Mouse (Mus musculus) testis, postnatal 10 days (tissue): ENCODE measurements at regions not wholly inside any gene's neighbourhood (a gene's known extent, or its start where the extent isn't known, plus 50 kb on each side); places are given as distances from the start of the nearest gene placed in this dataset.

ENCODE experiments used
- DNase-seq: peaks from one replicate; pipeline ENCODE4 v3.0.0; 2021; ENCODE audit warnings: low spot score

DNA sequence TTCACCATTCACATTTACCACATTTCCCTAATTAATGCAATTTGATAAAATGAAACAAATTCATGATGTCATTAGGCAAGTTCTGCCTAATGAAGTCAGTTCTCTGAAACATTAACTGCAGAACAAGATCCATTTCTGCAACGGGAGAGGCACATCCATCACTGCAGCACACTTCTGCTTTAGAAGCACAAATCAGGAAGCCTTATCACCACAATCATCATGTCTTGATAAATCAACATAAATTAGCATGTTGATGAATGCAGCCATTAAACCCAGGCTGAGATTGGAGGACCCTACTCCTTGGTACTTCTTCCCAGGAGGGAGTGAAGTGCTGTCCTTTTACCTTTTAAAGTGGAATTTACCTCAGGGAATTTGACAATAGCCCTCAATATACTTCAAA is 1195.4 kb downstream of the Defb40 start:
- no peak for DNase-seq

DNA sequence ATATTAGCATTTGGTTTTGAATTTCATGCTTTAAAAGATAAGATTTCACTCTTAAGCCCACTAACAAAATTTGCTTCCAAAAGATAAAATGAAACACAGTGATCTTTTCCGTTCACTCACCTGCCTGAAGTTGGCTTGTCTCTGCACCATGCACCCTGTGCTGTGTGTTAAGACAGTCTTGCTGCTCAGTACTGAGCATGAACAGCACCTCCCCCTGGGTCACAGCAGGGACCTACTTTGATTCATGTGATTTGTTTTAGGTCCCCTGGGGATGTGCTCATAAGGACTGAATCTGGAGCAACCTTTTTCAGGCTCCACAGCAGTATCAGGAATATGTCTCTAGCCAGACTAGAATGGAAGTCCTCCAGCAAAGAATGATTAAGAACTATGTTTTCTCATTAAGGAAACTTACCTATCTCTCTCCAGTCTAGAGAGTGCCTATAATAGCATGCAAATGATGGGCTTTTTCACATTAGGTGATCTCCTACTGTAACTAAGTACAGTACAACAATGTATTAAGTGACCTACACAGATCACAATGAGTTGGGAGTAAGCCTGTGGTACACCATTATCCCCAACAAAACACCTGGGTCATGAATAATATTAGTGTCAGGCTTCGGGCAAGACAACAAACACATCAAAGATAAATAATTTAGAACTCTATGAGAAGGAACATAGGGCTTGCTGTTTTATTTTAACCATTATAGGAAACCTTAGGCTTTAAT is 1196.3 kb downstream of the Defb40 start:
- DNase-seq: no peak

DNA sequence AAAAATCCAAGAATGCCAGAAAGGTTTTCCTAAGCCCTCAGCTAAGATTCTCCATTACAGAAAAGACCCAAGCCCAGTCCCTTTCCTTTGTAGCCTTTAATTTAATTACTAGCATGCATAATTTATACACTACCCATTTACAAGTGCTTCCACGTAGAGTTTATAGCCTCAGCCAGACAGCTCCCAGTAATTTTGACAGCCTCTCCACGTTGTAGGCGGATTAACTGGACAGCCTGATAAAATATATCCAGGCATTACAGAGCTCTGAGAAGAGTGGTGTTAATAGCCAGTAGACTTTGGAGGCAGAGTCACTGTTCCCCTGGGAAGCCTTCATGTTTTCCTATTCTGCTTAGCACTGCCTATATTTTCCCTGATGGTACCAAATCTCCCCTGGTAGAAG is 1202.6 kb downstream of the Defb40 start:
- DNase-seq: no peak

DNA sequence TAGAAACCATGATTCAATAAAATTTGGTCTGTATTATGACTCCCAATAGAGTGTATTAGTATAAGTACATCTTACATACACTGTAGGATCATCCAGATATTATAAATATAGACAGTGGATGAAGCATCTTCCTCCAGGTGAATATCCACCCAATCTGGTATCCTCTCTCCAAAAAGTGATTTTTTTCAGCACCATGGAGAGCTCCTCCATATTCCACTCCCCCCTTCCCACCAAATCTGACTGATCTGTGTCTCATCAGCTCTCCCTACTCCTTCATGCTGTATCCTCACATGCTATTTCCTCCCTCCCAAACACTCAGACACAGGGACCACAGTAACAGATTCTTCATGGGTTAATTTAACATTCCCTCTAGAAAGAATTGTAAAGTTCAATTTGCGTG is 1204.7 kb downstream of the Defb40 start:
- no peak for DNase-seq

DNA sequence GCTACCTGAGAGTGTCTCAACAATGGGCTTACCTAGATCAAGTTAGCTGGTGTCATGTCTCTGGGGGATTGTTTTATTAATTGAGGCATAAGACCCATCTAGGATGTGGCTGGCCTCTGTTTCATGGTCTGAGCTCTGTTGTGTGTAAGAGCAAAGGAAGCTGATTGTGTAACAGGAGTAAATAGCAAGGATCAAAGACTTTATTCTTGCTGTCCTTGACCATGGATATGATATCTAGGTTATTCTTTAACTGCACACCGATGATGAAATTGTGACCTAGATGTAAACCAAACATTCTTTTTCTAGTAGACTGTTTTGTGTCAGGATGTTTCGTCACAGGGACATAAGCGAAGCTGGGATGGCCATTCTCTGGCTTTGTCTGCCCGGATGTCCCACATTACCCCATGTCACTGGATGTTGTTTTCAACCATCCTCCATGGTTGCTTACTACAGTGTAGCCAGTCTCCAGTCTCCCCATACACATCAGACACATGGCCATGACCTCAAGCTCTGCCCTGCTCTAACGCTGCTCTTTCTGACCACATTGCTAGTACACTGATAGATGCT is 1210.5 kb downstream of the Defb40 start:
- DNase-seq: no peak

DNA sequence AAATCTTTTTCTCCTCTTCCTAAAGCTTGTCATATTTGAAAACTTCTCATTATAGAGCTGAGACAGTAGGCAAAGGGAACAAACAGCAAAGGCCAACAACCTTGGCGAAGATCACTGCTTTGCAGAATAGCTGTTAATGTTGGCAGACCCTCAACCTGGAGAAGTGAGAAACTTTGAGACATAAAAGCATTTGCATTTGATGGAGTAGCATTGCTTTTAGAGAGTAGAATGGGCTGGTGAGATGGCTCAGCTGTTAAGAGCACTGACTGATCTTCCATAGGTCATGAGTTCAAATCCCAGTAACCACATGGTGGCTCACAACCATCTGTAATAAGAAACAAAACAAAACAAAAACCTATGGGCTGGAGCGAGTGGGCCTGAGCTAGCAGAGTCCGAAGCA is 1253.4 kb downstream of the Defb40 start:
- no peak for DNase-seq

DNA sequence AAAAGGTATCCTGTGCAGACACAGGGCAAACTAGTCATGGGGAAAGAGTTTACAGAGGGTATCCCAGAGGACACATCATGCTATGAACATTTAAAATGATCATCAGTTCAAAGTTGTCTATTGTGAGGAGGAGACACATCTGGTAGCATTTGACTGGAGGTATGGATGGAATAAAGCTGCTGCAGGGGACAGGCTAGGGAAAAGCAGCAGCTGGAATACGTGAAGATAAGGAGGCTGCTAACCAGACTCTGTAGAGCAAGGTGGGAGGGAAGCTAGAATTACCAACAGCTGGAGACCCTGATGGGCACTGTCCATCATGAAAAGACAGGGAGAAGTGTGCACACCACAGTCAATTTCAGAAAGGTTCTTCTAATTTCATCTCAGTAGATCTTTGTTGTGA is 1268.9 kb downstream of the Defb40 start:
- DNase-seq: no peak

DNA sequence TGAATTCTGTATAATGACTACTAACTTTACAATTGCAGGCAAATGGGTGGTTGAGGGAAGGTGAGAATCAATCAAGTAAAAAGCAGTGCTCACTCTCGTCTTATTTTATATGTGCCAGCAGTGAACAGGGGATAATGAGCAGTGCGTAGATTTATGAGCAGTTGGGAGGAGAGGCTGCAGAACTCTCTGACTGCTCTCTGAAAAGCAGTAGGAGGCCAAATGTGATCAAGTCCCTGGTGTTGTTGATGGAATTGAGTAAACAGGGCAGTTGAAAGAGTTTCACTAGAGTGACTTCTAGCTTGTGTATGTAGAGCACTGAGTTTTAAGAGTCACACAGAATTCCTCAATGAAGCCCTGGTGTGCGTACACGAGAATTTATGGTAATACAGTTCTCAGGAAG is 1269.6 kb downstream of the Defb40 start:
- DNase-seq: no peak

DNA sequence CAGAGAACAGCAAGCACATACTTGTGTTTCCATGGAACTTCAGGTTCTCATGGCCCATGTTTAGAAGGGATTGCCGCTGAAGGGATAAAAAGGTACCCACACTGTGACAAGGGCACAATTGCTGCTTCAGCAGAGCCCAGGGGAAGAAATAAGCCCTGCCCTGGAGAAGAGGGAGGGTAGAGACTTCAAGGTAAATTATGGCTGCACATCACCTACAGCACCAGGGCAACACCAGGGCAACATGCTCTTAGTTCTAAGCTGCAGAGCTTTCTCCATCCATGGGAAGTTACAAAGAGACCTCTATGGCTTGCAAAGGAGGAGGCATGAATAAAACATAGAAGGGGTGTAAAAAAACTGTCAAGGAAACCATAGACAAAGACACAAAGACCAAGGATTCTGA is 1273.8 kb downstream of the Defb40 start:
- no peak for DNase-seq

DNA sequence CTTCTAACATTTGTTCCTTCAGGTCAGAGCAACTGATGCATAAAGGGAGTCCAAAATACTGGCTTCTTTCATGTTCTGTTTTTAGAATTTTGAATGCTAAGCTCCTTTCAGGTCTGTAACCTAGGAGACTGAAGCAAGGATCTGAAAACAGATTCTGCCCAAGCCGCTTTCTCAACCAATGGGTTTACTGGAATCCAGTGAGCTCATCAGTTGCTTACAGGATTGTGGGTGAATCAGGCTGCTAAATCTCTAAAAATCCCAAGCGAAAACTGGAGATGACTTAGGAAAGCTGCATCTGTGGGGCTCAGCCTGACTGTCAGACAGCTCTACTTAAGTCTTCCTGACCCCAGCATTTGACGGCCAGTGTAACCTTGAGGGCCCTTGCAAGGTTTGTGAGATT is 1277.7 kb downstream of the Defb40 start:
- DNase-seq: no peak

DNA sequence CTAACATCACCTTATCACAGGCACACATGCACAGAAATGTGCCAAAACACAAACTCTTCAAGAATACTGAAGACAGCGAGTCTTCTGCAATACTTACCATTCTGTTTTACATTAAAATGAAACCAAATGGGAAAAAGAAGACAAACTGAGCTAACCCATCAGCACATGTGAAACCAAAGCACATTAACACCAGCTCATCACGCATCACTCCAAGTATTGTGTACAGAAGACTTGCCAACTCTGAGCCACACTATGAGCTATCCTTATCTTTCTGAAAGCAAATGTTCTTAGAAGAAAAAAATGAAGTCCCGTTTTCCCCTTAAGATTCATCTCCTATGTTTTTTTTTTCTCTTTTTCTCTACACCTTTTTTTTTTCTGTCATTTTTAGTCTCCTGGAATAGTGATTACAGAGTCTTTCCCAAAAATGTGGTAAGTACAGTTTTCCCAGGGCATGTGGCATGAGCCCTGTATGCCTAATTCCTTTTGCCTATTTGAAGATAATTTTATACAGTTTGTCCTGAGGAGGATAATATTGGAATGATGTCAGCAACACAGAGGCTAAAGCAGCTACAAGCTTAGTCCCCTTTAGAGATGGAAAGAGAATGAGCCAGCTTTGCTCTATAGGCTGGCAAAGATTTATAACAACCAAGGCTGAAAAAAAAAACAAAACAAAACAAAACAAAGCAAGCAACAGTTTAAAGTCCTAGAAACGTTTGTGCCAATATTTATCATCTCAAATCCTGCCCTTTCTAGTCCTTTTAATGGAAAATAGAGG is 1287.8 kb downstream of the Defb40 start:
- DNase-seq: no peak

DNA sequence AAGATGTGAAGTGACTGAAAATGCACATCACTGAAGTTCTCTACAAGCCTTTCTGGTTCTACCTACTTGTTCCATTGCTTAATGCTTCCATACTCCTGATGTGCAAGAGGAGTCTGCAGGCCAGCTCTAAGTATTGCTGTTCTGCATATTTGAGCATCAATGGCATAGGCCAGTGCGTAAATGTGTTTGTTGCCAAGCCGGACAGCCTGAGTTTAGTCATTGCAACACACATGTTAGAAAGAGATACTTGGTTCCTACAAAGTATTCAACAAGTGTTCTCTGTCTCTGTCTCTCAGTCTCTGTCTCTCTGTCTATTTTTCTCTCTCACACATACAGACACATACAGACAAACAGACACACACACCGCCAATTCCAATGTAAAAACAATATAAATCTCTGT is 1288.4 kb downstream of the Defb40 start:
- no peak for DNase-seq

DNA sequence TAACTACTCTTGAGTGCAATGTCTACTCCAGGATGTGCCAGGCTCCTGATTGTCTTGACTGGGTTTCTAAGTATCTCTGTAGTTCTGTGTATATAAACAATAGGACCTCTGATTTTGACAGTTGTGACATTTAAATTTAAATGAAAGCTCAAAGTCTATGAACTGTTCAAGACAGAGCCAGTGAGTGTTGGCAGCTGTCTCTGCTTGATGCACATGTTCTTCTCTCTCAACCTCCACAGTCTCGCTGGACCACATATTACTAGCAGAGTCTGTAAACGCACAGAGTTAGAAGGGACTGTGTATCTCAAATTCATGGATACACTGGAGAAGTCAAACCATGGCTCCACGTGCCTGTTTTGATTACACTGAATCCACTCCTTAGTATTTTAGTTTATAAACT is 1291.0 kb downstream of the Defb40 start:
- DNase-seq: no peak

DNA sequence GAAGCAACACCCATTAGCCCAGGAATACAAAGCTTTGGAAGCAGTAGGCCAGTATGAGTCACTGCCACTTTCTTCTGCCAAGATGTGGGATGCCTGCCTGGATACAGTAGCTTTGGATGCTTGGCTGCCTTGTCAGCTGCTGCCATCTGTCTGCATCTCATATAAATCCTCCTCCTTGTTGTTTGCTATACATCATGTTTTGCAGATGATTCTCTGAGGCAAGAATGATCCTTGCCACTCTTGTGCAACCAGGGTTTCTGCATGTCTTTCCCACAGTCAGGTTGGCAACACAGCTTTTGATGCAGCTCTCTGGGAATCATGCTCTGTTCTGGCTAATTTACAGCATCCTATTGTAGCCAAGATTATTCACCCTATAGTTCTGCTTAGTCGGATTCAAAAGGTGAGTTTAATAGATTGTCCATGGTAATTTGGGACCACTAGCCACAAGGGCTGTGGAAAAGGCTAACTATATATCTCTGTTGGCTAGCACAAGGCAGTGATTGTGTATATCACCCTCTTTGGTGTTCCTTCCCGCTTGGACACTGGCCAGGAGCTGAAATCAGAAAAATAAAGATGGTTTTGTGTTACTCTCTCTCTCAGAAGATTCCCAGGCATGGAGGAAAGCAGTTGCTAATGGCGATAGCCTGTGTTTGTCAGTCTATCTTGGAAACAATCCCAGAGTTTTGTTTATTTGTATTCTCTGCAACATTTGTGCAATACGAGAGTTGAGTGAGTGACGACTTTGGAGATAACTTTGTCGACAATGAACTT is 1313.5 kb downstream of the Defb40 start:
- peak; percentile 43 for DNase-seq

DNA sequence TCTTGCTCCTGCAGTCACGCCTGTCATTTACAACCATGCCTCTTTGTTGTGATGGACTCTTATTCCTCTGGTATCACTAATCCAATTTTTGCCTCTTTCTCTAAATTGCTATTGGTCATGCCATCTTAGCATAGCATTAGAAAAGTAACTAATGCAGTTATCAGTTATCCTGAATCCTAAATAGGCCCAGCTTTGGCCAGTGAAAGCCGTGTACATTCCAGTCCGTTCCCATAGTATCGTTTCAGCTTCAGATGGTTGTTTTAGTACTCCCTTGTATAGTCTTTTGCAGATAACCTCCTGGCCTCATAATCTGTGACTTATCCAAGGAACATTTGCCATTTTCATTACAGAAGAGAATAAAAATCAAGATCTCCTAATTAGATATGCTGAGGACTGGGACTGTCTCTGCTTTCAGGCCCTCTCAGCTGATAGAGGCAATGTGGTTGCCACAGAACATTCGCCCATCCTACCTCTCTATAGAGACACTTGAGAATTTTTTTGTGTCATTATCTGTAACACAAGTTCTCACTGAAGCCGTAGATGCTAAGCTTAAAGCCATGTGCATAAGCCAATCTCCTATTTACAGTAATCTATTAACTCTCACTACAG is 1318.2 kb downstream of the Defb40 start:
- DNase-seq: no peak

DNA sequence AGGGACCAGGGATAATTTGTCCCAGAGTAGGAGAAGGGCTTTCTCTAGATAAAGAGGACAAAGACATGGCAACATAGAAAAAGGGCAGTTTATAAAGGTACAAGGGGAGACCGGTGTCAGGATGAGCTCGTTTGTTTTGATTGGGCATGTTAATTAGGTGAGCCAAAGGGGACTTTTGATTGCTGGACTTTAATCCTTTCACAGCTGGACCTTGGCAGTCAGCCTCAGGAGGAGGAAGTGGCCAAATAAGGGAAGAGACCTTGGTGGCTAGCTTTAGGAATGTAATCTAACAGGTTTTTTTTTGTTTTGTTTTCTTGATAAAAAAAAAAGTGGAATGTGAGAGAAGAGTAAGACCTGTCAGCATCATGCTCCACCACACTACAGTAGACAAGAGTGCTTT is 1324.3 kb downstream of the Defb40 start:
- peak; percentile 62 for DNase-seq

DNA sequence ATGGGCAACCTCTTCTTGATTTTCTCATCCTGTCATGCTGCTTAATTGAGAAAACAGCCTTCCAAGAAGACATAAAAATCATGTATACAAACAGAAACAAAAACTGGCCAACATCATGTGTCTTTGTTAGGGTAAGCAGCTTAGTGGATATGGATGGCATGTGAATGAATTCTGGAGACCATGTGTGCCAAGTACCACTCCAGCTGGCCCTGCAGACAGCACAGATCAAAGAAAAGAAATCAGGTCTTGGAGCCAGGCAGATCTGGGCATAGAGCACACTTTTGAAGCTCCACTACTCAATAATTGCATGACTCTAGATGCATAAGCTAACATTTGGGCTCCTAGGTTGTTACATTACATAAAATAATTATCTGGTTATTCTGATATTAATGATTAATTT is 1330.5 kb downstream of the Defb40 start:
- no peak for DNase-seq

DNA sequence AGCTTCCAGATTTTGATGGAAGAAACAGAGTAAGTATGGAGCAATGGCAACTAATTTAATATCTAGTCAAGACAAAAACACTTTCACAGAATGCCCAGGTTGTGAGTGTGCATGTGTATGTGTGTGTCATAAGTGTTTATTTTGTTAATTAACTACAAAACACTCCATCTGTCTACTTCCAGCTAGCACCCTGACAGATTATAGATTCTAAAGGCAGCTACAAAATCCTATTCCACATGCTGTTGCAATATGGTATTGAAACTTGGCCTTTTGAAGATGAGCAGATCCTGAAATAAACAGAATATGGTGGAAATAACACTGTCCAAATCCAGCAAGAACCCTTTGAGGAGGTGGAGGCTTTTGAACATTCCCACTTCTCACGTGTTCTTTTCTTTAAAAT is 1356.9 kb downstream of the Defb40 start:
- no peak for DNase-seq

DNA sequence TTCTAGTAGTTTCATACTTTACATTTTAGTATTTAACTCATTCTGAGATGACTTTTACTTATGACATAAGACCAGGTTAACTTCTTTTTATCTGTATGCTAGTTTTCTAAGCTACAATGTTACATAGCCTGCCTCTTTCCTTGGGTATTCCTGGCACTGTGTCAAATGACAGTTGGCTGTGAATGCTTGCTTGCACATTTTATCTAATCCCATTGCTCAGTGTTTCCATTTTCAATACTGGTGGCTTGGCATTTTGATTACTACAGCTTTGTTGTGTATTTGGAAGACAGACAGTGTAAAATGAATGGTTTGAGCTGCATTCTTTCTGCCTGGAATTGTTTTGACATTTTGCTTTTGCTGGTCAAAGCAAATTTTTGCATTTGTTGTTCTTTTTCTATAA is 1359.2 kb downstream of the Defb40 start:
- no peak for DNase-seq

DNA sequence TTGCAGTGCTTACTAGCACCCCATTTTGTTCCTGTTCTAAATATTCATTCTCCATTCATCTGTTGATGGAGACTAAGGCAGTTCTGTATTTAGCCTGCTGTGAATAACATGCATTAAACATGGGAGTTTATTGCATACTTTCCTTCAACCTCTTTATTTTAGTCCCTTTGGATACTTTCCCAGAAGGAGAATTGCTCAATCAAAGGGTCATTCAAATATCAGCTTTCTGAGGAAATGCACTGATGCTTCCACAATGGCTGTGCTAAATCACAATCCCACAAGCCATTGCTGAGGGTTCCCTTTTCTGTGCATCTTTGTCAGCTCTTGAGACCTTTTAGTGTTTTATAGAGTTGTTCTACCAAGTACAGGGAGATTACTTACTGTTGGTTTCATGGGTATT is 1359.9 kb downstream of the Defb40 start:
- no peak for DNase-seq

DNA sequence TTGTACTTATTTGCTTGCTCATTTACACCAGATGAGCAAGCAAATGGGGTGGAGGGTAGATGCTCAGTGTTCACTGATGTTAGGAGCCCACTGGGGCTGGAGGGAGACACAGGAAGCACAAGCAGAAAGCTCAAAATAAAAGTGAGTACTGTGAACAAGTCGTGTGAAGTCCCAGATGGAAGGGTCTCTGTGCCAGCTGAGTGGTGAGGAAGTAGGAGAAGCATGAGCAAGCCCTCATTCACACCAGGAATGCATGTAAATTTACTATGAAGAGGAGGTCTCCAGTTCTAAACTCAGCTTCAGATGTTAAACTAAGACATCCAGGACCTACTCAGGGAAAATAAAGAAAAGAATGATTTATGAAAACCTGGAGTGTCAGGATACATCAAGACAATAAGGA is 1375.2 kb downstream of the Defb40 start:
- no peak for DNase-seq

DNA sequence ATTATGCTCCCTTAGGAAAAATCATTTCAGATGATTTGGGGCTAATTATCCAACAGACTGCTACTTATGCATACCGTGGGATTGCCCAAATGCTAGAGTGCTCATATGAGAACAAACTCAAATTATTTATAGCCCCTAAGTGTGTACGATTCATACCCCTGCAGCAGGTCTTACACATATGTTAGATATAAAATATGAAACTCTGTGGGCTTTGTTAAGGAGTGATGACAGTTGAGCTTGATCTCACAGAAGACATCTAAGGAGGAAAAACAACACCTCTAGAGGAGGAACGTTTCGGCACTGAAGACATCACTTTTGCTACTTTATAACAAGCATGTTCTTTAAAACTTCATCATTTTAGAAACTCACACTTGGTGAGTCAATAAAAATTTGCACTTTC is 1379.3 kb downstream of the Defb40 start:
- no peak for DNase-seq
